Mouse (Mus musculus) heart, adult 2 months (tissue): Measurements from ENCODE around the gene Slc50a1. TPM values are rescaled to one million over a fixed set of nuclear protein-coding genes. Genes with fewer than 3 reads are reported as not detected.

Experiments
- DNase-seq, 2 experiments: peaks; one replicate each; pipeline ENCODE4 v3.0.0; 2021
- H3K27ac ChIP-seq: fragments of 200-600 bp; 2 replicates; pipeline ENCODE4 v1.8.1; 2022
- H3K27me3 ChIP-seq: fragments of 200-500 bp; 2 replicates; pipeline ENCODE4 v1.6.1; 2012; ENCODE audit warnings: mild to moderate bottlenecking, low read length, inconsistent platforms, mixed read lengths; ENCODE audit not compliant: control insufficient read depth, insufficient read depth
- H3K36me3 ChIP-seq: fragments of 200-500 bp; 2 replicates; pipeline ENCODE4 v1.6.1; 2012; ENCODE audit warnings: low read length, inconsistent platforms; ENCODE audit not compliant: control insufficient read depth, insufficient read depth
- H3K4me1 ChIP-seq: fragments of 200-500 bp; 2 replicates; pipeline ENCODE4 v1.6.1; 2011; ENCODE audit warnings: low read length; ENCODE audit not compliant: control insufficient read depth, insufficient read depth
- H3K4me3 ChIP-seq: fragments of 200-600 bp; 2 replicates; pipeline ENCODE4 v1.8.1; 2022
- H3K79me2 ChIP-seq: fragments of 200-500 bp; replicated peaks from 2 replicates; pipeline ENCODE4 v1.6.1; 2012; ENCODE audit warnings: mild to moderate bottlenecking, inconsistent platforms, low read length, moderate library complexity, mixed read lengths; ENCODE audit not compliant: control insufficient read depth, insufficient read depth
- H3K9ac ChIP-seq: fragments of 200-500 bp; 2 replicates; pipeline ENCODE4 v1.6.1; 2012; ENCODE audit warnings: low read depth, mild to moderate bottlenecking, control low read depth, inconsistent platforms, low read length, mixed read lengths
- CTCF ChIP-seq: fragments of 200-600 bp; IDR thresholded peaks from 2 replicates; pipeline ENCODE4 v1.8.1; 2022; ENCODE audit warnings: antibody characterized with exemption, mild to moderate bottlenecking, moderate library complexity
- EP300 ChIP-seq: fragments of 200-500 bp; IDR thresholded peaks from 2 replicates; pipeline ENCODE4 v1.6.1; 2011; ENCODE audit warnings: low read depth, low read length, control low read depth; ENCODE audit not compliant: insufficient read depth
- POLR2A ChIP-seq: fragments of 200-500 bp; IDR thresholded peaks from 2 replicates; pipeline ENCODE4 v1.6.1; 2011; ENCODE audit warnings: mild to moderate bottlenecking, low read depth, low read length, control low read depth; ENCODE audit not compliant: insufficient read depth
- WGBS: fragments of 180-500 bp; shearing (Covaris S2); methylation state at CpG from one replicate; pipeline ENCODE4 v1.1.7; 2018; 5-methylcytosine and 5-hydroxymethylcytosine counted together
- intact Hi-C: fragments of 180-260 bp; cut with DNase I; formaldehyde crosslinking; loops from one replicate; pipeline ENCODE4 v1.15.1; 2025
- polyA plus RNA-seq: library from polyadenylated mRNA; depleted of rRNA; stranded (reverse); fragments of >200 nt; gene quantifications from 2 replicates; pipeline ENCODE4 v1.2.3, GENCODE M21; 2012
- total RNA-seq, 2 experiments: library from RNA; stranded (reverse); gene quantifications; 2 replicates each; pipeline ENCODE4 v1.2.3; 2021

Slc50a1 gene
- total and polyA plus RNA-seq, 3 experiments, result 17.3 to 105 (median 23.3) TPM

GRCm38 (mm10) chr3:89226900-89227299 is 43.5 kb downstream of the Slc50a1 start, which contains the start of gene Mtx1:
TSS of gene Mtx1 (minus strand) at chr3:89227088.
- H3K9ac ChIP-seq, result peak within 1 kb of the TSS; percentile 17
- no peak for TF ChIP-seq EP300
- peak within 1 kb of the TSS; percentile 87 for H3K27ac ChIP-seq
- 16% methylated on average over 21 of the region's 21 CpGs for WGBS
- H3K79me2 ChIP-seq, result no peaks in the 10 kb centered on the region
- H3K4me3 ChIP-seq, result peak within 1 kb of the TSS; percentile 65
- no peaks in the 10 kb centered on the region for H3K36me3 ChIP-seq
- DNase-seq, result no peak
- intact Hi-C loops, result no loop called here
- H3K4me1 ChIP-seq, result no peaks in the 10 kb centered on the region; the same call in 1 of the 2 replicates
- H3K27me3 ChIP-seq, result no peaks in the 10 kb centered on the region

GRCm38 (mm10) chr3:89226361-89226760 is 44.0 kb downstream of the Slc50a1 start:
- no peaks in the 10 kb centered on the region for H3K79me2 ChIP-seq
- H3K27me3 ChIP-seq, result no peaks in the 10 kb centered on the region
- intact Hi-C loops, result no loop called here
- WGBS, result 77% methylated on average over 11 of the region's 11 CpGs
- no peak overlapping the region for H3K4me3 ChIP-seq
- H3K9ac ChIP-seq, result no peak overlapping the region
- no peaks in the 10 kb centered on the region for H3K36me3 ChIP-seq
- no peak overlapping the region for H3K27ac ChIP-seq
- no peak for DNase-seq
- no peaks in the 10 kb centered on the region; the same call in 1 of the 2 replicates for H3K4me1 ChIP-seq
- TF ChIP-seq EP300, result no peak
- no peak for TF ChIP-seq POLR2A
- TF ChIP-seq CTCF, result no peak

DNA sequence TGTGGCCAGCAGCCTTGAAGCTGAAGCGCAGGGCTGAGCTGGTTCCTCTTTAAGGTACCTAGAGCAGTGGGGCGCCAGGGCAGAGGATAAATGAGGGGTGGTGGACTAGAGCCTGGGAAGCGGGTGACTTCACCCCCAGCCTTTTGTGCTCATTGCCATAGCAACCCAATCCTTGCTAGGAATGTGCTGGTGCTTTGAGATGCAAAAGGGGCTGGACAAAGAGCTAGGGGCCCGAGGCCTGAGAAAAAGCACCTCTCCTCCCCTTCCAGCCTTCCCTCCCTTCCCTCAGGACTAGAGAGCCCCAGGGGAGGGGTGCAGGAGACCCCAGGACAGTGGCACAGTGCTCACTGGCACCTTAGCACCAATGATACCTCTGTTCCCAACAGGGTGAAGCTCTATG is 44.5 kb downstream of the Slc50a1 start:
- intact Hi-C loops, result no loop called here

DNA sequence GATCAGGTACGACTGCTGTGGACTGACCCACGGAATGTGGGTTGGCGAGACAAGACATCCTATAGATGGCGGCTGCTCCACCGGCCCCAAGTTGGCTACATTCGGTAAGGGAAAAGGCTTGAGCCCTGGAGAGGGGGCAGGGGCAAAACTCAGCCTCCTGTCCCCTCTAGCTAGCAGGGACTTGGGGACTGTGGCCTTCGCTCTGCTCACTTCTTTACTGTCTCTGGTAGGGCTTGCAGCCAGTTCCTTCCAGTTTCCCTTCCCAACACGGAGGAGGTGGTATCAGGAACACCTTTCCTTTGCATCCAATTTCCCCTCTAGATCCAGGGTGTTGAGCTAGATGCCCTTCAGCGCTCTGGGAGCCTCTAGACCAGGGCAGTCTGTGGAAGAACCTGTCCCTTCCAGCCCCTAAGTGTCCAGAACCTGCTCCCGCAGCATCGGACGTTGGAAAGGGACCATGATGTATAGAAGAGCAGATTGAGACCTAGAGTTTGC is 45.0 kb downstream of the Slc50a1 start:
- no peaks in the 10 kb centered on the region; the same call in 1 of the 2 replicates for H3K4me1 ChIP-seq
- 77% methylated on average over 12 of the region's 12 CpGs for WGBS

More for the DNA sequence above, 44.5 kb downstream of the Slc50a1 start:
- Histone ChIP-seq H3K36me3 (no peaks in the 10 kb centered on the region), H3K27me3 (no peaks in the 10 kb centered on the region), H3K79me2 (no peaks in the 10 kb centered on the region), H3K9ac (no peak overlapping the region), H3K4me3 (no peak overlapping the region), H3K27ac (no peak overlapping the region), H3K4me1 (no peaks in the 10 kb centered on the region; the same call in 1 of the 2 replicates)
- no peak for TF ChIP-seq EP300
- no peak for TF ChIP-seq POLR2A
- no peak for TF ChIP-seq CTCF
- 68% methylated on average over 4 of the region's 4 CpGs for WGBS
- no peak for DNase-seq

DNA sequence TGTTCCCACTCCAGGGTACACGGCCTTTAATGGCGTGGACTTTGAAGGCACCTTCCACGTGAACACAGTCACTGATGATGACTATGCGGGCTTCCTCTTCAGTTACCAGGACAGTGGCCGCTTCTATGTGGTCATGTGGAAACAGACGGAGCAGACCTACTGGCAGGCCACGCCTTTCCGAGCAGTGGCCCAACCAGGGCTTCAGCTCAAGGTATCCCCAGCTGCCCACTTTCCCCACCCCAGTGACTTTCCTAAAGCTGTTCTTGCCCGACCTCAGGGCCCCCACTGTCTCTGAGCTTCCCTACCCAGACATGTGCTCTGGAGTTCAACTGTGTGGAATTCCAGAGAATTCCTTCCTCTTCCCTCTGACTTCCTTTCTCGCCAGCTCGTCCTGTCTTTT is 45.6 kb downstream of the Slc50a1 start:
- no peaks in the 10 kb centered on the region for H3K27me3 ChIP-seq
- WGBS, result 79% methylated on average over 11 of the region's 11 CpGs
- no peak overlapping the region for H3K9ac ChIP-seq
- DNase-seq, result no peak
- no peak overlapping the region for H3K4me3 ChIP-seq
- no peaks in the 10 kb centered on the region; the same call in 1 of the 2 replicates for H3K4me1 ChIP-seq
- intact Hi-C loops, result no loop called here
- H3K27ac ChIP-seq, result no peak overlapping the region
- TF ChIP-seq CTCF (no peak), POLR2A (no peak), EP300 (no peak)
- H3K36me3 ChIP-seq, result no peaks in the 10 kb centered on the region
- H3K79me2 ChIP-seq, result no peaks in the 10 kb centered on the region

More for the DNA sequence above, 45.0 kb downstream of the Slc50a1 start:
- intact Hi-C loops, result no loop called here
- H3K4me3 ChIP-seq, result no peak overlapping the region
- no peak for DNase-seq
- no peaks in the 10 kb centered on the region for H3K36me3 ChIP-seq
- no peak overlapping the region for H3K9ac ChIP-seq
- TF ChIP-seq EP300 (no peak), POLR2A (no peak), CTCF (no peak)
- H3K27me3 ChIP-seq, result no peaks in the 10 kb centered on the region
- no peak overlapping the region for H3K27ac ChIP-seq
- no peaks in the 10 kb centered on the region for H3K79me2 ChIP-seq

DNA sequence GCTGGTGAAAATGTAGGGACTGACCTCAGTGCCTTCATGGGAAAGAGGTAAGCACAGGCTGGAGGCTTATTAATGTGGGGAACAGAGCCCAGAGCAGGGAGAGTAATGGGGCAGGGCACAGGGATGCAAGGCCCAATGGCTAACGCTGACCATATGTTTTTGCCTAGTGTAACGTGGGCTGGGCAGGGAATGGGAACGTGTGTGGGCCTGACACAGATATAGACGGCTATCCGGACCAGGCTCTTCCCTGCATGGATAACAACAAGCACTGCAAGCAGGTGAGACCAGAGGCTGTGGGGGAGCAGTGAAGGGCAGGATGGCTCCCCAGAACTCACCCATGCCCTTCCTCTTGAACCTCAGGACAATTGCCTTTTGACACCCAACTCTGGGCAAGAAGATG is 49.2 kb downstream of the Slc50a1 start:
- Histone ChIP-seq H3K27ac (no peak overlapping the region), H3K27me3 (no peaks in the 10 kb centered on the region), H3K79me2 (no peaks in the 10 kb centered on the region), H3K4me1 (no peaks in the 10 kb centered on the region), H3K36me3 (no peaks in the 10 kb centered on the region), H3K4me3 (no peak overlapping the region), H3K9ac (no peak overlapping the region)
- no peak for DNase-seq
- TF ChIP-seq CTCF (no peak), POLR2A (no peak), EP300 (no peak)
- WGBS, result 85% methylated on average over 5 of the region's 5 CpGs
- intact Hi-C loops, result no loop called here
